Mouse (Mus musculus) intestine, embryonic 16.5 days (tissue): ENCODE data around the gene H2-DMb2. TPM values are rescaled to one million over a fixed set of nuclear protein-coding genes. Genes with fewer than 3 reads are reported as not detected.

Source experiments
- ATAC-seq: fragments of 200-750 bp; cut with Nextera tagmentation; 2 replicates; pipeline ENCODE4 v1.8.0; 2017; ENCODE audit warnings: moderate TSS enrichment, moderate library complexity
- H3K27ac ChIP-seq: fragments of 300-500 bp; sonication (generic); 2 replicates; pipeline ENCODE4 v1.5.1; 2014; ENCODE audit warnings: mild to moderate bottlenecking, low read length
- H3K27me3 ChIP-seq: fragments of 300-500 bp; sonication (generic); replicated peaks from 2 replicates; pipeline ENCODE4 v1.6.1; 2014; ENCODE audit warnings: low read length, control low read depth, mixed read lengths; ENCODE audit not compliant: control insufficient read depth, insufficient read depth
- H3K36me3 ChIP-seq: fragments of 300-500 bp; sonication (generic); 2 replicates; pipeline ENCODE4 v1.6.1; 2014; ENCODE audit warnings: low read length, control low read depth; ENCODE audit not compliant: control insufficient read depth, insufficient read depth
- H3K4me1 ChIP-seq: fragments of 300-500 bp; sonication (generic); 2 replicates; pipeline ENCODE4 v1.6.1; 2014; ENCODE audit warnings: low read length, control low read depth, mixed read lengths; ENCODE audit not compliant: control insufficient read depth, insufficient read depth
- H3K4me2 ChIP-seq: fragments of 300-500 bp; sonication (generic); 2 replicates; pipeline ENCODE4 v1.6.1; 2014; ENCODE audit warnings: low read depth, low read length, control low read depth
- H3K4me3 ChIP-seq: fragments of 300-500 bp; sonication (generic); 2 replicates; pipeline ENCODE4 v1.5.1; 2014; ENCODE audit warnings: mild to moderate bottlenecking, low read length
- H3K9ac ChIP-seq: fragments of 300-500 bp; sonication (generic); 2 replicates; pipeline ENCODE4 v1.6.1; 2014; ENCODE audit warnings: low read depth, low read length
- H3K9me3 ChIP-seq: fragments of 300-500 bp; sonication (generic); 2 replicates; pipeline ENCODE4 v1.6.1; 2016; ENCODE audit warnings: low read length, control low read depth; ENCODE audit not compliant: control insufficient read depth
- WGBS: fragments of 180-500 bp; shearing (Covaris S2); extraction: QIAGEN DNeasy Blood & Tissue Kit; methylation state at CpG from one replicate; pipeline ENCODE4 v1.1.7; 2014; 5-methylcytosine and 5-hydroxymethylcytosine counted together
- polyA plus RNA-seq: library from polyadenylated mRNA; unstranded; fragments of >200 nt; fragmentation: Nextera tagmentation; extraction: Ambion mirVana; gene quantifications from 2 replicates; pipeline ENCODE4 v1.2.1, GENCODE M21; 2015

The H2-DMb2 gene
- polyA plus RNA-seq, 1 experiment from 2014 or later: 0.87 TPM

DNA sequence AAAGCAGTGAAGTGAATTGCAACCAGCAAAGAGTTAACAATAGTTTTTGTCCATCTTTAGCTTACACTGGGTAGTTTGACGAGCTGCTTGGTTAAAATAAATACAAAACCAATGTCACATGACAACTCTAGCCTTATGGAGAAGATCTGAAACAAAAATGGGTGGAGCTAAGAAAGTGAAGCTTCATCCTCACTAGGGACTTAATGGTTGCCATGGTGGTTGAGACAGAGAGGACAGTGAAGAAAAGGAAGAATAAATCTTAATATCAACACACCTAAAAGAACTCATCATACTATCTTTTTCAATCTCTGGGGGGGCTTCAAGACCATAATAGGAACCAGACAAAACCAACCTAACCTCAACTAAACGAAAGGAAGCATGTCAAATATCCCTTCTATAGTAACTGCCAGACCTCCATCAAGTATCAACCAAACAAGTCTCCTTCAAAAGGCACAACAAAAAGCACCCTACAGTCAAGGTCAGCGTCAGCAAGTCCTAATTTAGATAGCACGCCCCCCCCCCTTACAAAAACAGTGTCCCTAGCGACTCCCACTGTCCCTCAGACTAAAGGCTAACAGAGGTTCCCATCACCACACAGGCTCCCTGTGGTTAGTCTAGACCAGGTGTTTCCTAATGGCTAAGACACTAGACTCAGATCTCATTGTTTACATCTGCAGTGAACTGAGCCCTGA lies 25.5 kb upstream of the H2-DMb2 start:
- Histone ChIP-seq H3K9ac (peak overlapping the region; percentile 96), H3K36me3 (peaks cover 56% of the 10 kb centered on the region), H3K27ac (peak overlapping the region; percentile 74), H3K4me1 (peaks cover 19% of the 10 kb centered on the region), H3K4me2 (peak overlapping the region; percentile 95), H3K4me3 (peak overlapping the region; percentile 89), H3K9me3 (no peaks in the 10 kb centered on the region), H3K27me3 (no peaks in the 10 kb centered on the region)
- no peak for ATAC-seq
- 0% methylated on average over 5 of the region's 5 CpGs for WGBS

DNA sequence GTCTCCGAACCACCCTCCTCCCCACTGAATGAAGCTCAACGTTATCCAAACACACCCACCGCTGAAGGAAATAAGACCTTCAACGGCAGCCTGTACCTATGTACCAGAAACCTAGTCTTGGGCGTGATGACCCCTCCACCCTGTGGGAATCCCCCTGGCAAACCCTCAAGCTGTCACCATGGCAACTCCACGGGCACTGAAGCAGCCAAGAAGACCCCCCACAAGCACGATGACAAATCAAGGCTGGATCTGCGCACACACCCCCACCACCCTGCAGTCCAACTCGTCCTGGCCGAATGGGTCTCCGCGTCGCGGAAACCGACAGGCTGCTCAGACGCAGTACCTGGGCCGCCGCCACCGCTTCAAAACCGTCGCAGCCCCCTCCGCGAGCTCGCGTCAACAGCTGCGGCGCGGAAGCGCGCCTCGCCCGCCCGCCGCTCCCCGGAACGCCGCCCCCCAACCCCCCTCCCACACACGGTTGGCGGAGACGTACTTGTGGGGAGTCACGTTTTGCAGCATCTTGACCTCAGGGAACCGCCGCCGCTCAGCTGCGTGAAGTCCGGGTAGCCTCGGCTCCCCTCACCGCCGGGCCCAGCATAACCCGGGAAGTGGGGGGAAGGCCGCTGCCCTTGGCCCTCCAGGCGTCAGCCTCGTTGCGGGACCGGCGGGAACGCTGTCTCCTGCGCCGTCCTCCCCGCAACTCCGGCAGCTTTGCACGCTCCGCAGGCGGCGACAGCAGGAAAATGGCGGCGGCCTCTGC lies 24.8 kb upstream of the H2-DMb2 start:
- no peaks in the 10 kb centered on the region for H3K9me3 ChIP-seq
- H3K4me2 ChIP-seq: peak overlapping the region; percentile 95
- H3K27ac ChIP-seq: peak overlapping the region; percentile 74
- H3K27me3 ChIP-seq: no peaks in the 10 kb centered on the region
- under 1% methylated on average over 67 of the region's 67 CpGs for WGBS
- H3K4me3 ChIP-seq: peak overlapping the region; percentile 89
- H3K4me1 ChIP-seq: peaks cover 19% of the 10 kb centered on the region
- H3K36me3 ChIP-seq: peaks cover 48% of the 10 kb centered on the region
- ATAC-seq: no peak
- peak overlapping the region; percentile 96 for H3K9ac ChIP-seq

DNA sequence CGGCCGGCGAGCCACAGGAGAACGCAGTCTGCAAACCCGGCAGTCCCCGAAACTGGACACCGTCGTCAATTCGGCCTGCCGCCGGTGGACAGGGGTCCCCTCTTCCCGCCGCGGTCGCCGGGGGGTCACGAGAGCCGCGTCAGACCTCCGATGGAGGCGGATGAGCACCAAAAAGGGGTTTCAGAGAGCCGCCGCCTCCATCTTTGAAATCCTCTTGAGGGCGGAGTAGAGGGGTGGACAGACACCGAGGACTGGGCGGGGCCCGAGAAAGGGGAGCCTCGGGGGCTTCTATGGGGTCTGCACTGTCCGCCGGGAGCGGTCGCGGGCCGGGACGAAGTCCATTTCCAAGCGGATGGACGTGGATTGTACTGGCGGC lies 24.2 kb upstream of the H2-DMb2 start:
- Histone ChIP-seq H3K27me3 (no peaks in the 10 kb centered on the region), H3K4me2 (peak overlapping the region; percentile 95), H3K36me3 (peaks cover 43% of the 10 kb centered on the region), H3K27ac (peak overlapping the region; percentile 74), H3K4me3 (peak overlapping the region; percentile 89), H3K4me1 (peaks cover 22% of the 10 kb centered on the region), H3K9me3 (no peaks in the 10 kb centered on the region), H3K9ac (peak overlapping the region; percentile 96)
- no peak for ATAC-seq
- WGBS: 2% methylated on average over 38 of the region's 38 CpGs

- no peaks in the 10 kb centered on the region for H3K9me3 ChIP-seq
- peak within 1 kb of the TSS; percentile 95 for H3K4me2 ChIP-seq
- H3K4me3 ChIP-seq: peak within 1 kb of the TSS; percentile 89
- ATAC-seq: peak; percentile 78
- WGBS: under 1% methylated on average over 96 of the region's 96 CpGs
- peak within 1 kb of the TSS; percentile 100 for H3K27ac ChIP-seq
- no peaks in the 10 kb centered on the region for H3K27me3 ChIP-seq
- peak within 1 kb of the TSS; percentile 98 for H3K9ac ChIP-seq
- H3K4me1 ChIP-seq: peaks cover 26% of the 10 kb centered on the region
- H3K36me3 ChIP-seq: peaks cover 38% of the 10 kb centered on the region
These were observed 23.6 kb upstream of the H2-DMb2 start, which contains the start of gene H2-DMa for GRCm38 (mm10) chr17:34119249-34120179. TSS of gene H2-DMa (plus strand) at chr17:34119541.

- peak; percentile 6 for ATAC-seq
- H3K4me2 ChIP-seq: peak overlapping the region; percentile 72
- H3K27me3 ChIP-seq: no peaks in the 10 kb centered on the region
- H3K4me1 ChIP-seq: peaks cover 27% of the 10 kb centered on the region
- no peaks in the 10 kb centered on the region for H3K9me3 ChIP-seq
- H3K36me3 ChIP-seq: peaks cover 31% of the 10 kb centered on the region
- WGBS: 0% methylated on average over 35 of the region's 42 CpGs
- peak overlapping the region; percentile 100 for H3K27ac ChIP-seq
- peak overlapping the region; percentile 89 for H3K4me3 ChIP-seq
- peak overlapping the region; percentile 98 for H3K9ac ChIP-seq
These were observed 22.9 kb upstream of the H2-DMb2 start for GRCm38 (mm10) chr17:34120180-34120723.

GRCm38 (mm10) chr17:34120814-34121171 lies 22.3 kb upstream of the H2-DMb2 start:
- Histone ChIP-seq H3K36me3 (peaks cover 25% of the 10 kb centered on the region), H3K4me1 (peaks cover 25% of the 10 kb centered on the region), H3K9ac (peak overlapping the region; percentile 98), H3K4me3 (peak overlapping the region; percentile 89), H3K27me3 (no peaks in the 10 kb centered on the region), H3K4me2 (peak overlapping the region; percentile 72), H3K27ac (peak overlapping the region; percentile 100), H3K9me3 (no peaks in the 10 kb centered on the region)
- WGBS: under 1% methylated on average over 27 of the region's 31 CpGs
- ATAC-seq: peak; percentile 22

DNA sequence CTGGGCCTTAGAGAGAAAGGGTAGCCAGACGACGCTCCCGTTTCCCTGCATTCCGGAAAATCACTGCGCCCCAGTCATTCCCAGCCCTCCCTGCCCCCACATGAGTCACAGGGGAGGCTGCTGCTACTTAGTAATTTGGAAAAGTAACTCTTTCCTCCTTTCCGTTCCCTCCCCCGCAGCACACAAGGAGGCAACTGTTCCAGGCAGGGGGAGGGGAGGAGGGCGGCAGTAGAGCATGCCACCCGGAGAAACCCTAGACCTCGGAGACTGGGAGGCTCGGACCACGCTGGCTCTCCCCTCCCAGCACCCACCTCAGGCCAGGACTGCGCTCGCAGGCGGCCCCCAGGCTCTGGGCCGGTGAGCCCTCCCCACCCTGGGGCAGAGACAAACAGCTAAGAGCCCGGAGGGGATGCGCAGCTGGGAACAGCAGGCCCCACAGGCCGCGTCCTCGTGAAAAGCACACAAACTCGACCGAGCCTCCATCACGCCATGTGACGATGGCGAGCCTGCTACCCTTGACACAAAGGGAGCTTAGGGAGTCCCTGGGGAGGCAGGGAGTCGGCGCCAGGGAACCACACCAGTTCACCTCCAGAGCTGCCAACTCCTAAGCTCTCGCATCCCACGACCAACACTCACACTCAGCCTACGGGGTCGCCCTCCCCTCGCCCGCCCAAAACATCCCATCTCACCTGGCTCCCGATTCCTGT lies 21.8 kb upstream of the H2-DMb2 start:
- peak overlapping the region; percentile 72 for H3K4me2 ChIP-seq
- no peaks in the 10 kb centered on the region for H3K9me3 ChIP-seq
- peak overlapping the region; percentile 98 for H3K9ac ChIP-seq
- H3K27ac ChIP-seq: peak overlapping the region; percentile 100
- ATAC-seq: peak; percentile 19
- no peaks in the 10 kb centered on the region for H3K27me3 ChIP-seq
- H3K36me3 ChIP-seq: peaks cover 22% of the 10 kb centered on the region
- WGBS: under 1% methylated on average over 33 of the region's 35 CpGs
- H3K4me3 ChIP-seq: peak overlapping the region; percentile 89
- peaks cover 22% of the 10 kb centered on the region for H3K4me1 ChIP-seq

- Histone ChIP-seq H3K27ac (peak overlapping the region; percentile 100), H3K9me3 (no peaks in the 10 kb centered on the region), H3K36me3 (peaks cover 17% of the 10 kb centered on the region), H3K4me2 (peak overlapping the region; percentile 72), H3K4me3 (peak overlapping the region; percentile 89), H3K27me3 (no peaks in the 10 kb centered on the region), H3K4me1 (peaks cover 21% of the 10 kb centered on the region), H3K9ac (peak overlapping the region; percentile 98)
- 2% methylated on average over 9 of the region's 10 CpGs for WGBS
- ATAC-seq: peak; percentile 6; the same call in 1 of the 2 replicates
These were observed 21.3 kb upstream of the H2-DMb2 start for GRCm38 (mm10) chr17:34121879-34122187.
